Mouse (Mus musculus): Measurements from ENCODE around the gene Nmbr.

GRCm38 (mm10) chr10:14816970-14817369, 111.6 kb downstream of the Nmbr start:
- no peak for TF ChIP-seq CTCF (IDR thresholded peaks at IDR 0.05; ENCODE audit: low read depth)
- no peak for TF ChIP-seq EP300 (IDR thresholded peaks at IDR 0.05; ENCODE audit: low read depth)

Data from liver, embryonic 14.5 days (tissue).